Mouse (Mus musculus): ENCODE measurements around the gene Ptgfrn. TPM values are rescaled to one million over a fixed set of nuclear protein-coding genes. Genes with fewer than 3 reads are reported as not detected.

The Ptgfrn gene
- polyA plus RNA-seq, 1 experiment from 2014 or later = 3.6 TPM

GRCm38 (mm10) chr3:101061865-101062585 is 48.1 kb downstream of the Ptgfrn start:
- no peaks in the 10 kb centered on the region for H3K4me1 ChIP-seq (replicated peaks; ENCODE audit: control insufficient read depth, insufficient read depth, low read length)
- no peak overlapping the region for H3K9ac ChIP-seq
- no peak overlapping the region for H3K4me3 ChIP-seq (replicated peaks; ENCODE audit: low read length)
- 0 out of 2 replicates have a peak, but pooled peaks cover 6% of the 10 kb centered on the region for H3K36me3 ChIP-seq (replicated peaks; ENCODE audit: control insufficient read depth, insufficient read depth)
- no peak overlapping the region for H3K4me2 ChIP-seq (replicated peaks)
- WGBS = 95% methylated on average over 7 of the region's 7 CpGs
- no peaks in the 10 kb centered on the region for H3K9me3 ChIP-seq (ENCODE audit: control insufficient read depth, low read length)
- DNase-seq (ENCODE audit: low spot score) (no peak), ATAC-seq (ENCODE audit: low FRiP score) (no peak)
- no peak overlapping the region for H3K27ac ChIP-seq
- H3K27me3 ChIP-seq (ENCODE audit: control insufficient read depth, insufficient read depth, low read length) = no peaks in the 10 kb centered on the region

GRCm38 (mm10) chr3:101059214-101059613 is 50.9 kb downstream of the Ptgfrn start:
- Histone ChIP-seq H3K27ac (no peak overlapping the region), H3K27me3 (ENCODE audit: control insufficient read depth, insufficient read depth, low read length) (no peaks in the 10 kb centered on the region), H3K4me1 (replicated peaks; ENCODE audit: control insufficient read depth, insufficient read depth, low read length) (no peaks in the 10 kb centered on the region), H3K4me3 (replicated peaks; ENCODE audit: low read length) (no peak overlapping the region), H3K4me2 (replicated peaks) (no peak overlapping the region), H3K9me3 (ENCODE audit: control insufficient read depth, low read length) (no peaks in the 10 kb centered on the region), H3K36me3 (replicated peaks; ENCODE audit: control insufficient read depth, insufficient read depth) (0 out of 2 replicates have a peak, but pooled peaks cover 6% of the 10 kb centered on the region), H3K9ac (no peak overlapping the region)
- DNase-seq (ENCODE audit: low spot score) (no peak), ATAC-seq (ENCODE audit: low FRiP score) (no peak)
- 84% methylated on average over 4 of the region's 4 CpGs for WGBS

- 93% methylated on average over 2 of the region's 2 CpGs for WGBS
- no peak overlapping the region for H3K4me2 ChIP-seq (replicated peaks)
Observed at GRCm38 (mm10) chr3:101058203-101058602, 51.9 kb downstream of the Ptgfrn start.

GRCm38 (mm10) chr3:101055216-101055615 is 54.9 kb downstream of the Ptgfrn start:
- no peaks in the 10 kb centered on the region for H3K27me3 ChIP-seq (ENCODE audit: control insufficient read depth, insufficient read depth, low read length)
- 0 out of 2 replicates have a peak, but pooled peaks cover 6% of the 10 kb centered on the region for H3K36me3 ChIP-seq (replicated peaks; ENCODE audit: control insufficient read depth, insufficient read depth)
- H3K9ac ChIP-seq = no peak overlapping the region
- no peaks in the 10 kb centered on the region for H3K4me1 ChIP-seq (replicated peaks; ENCODE audit: control insufficient read depth, insufficient read depth, low read length)
- no peaks in the 10 kb centered on the region for H3K9me3 ChIP-seq (ENCODE audit: control insufficient read depth, low read length)
- no peak overlapping the region for H3K4me2 ChIP-seq (replicated peaks)
- 91% methylated on average over 8 of the region's 8 CpGs for WGBS
- DNase-seq (ENCODE audit: low spot score) = no peak
- no peak overlapping the region for H3K4me3 ChIP-seq (replicated peaks; ENCODE audit: low read length)
- ATAC-seq (ENCODE audit: low FRiP score) = no peak
- no peak overlapping the region for H3K27ac ChIP-seq

More at GRCm38 (mm10) chr3:101058203-101058602, 51.9 kb downstream of the Ptgfrn start:
- ATAC-seq (ENCODE audit: low FRiP score) (no peak), DNase-seq (ENCODE audit: low spot score) (no peak)
- Histone ChIP-seq H3K4me3 (replicated peaks; ENCODE audit: low read length) (no peak overlapping the region), H3K27ac (no peak overlapping the region), H3K9me3 (ENCODE audit: control insufficient read depth, low read length) (no peaks in the 10 kb centered on the region), H3K36me3 (replicated peaks; ENCODE audit: control insufficient read depth, insufficient read depth) (0 out of 2 replicates have a peak, but pooled peaks cover 6% of the 10 kb centered on the region), H3K4me1 (replicated peaks; ENCODE audit: control insufficient read depth, insufficient read depth, low read length) (no peaks in the 10 kb centered on the region), H3K9ac (no peak overlapping the region), H3K27me3 (ENCODE audit: control insufficient read depth, insufficient read depth, low read length) (no peaks in the 10 kb centered on the region)

GRCm38 (mm10) chr3:101051601-101052000 is 58.5 kb downstream of the Ptgfrn start:
- Histone ChIP-seq H3K27me3 (ENCODE audit: control insufficient read depth, insufficient read depth, low read length) (no peaks in the 10 kb centered on the region), H3K4me2 (replicated peaks) (no peak overlapping the region), H3K4me3 (replicated peaks; ENCODE audit: low read length) (no peak overlapping the region), H3K9ac (no peak overlapping the region), H3K9me3 (ENCODE audit: control insufficient read depth, low read length) (no peaks in the 10 kb centered on the region), H3K27ac (no peak overlapping the region), H3K36me3 (replicated peaks; ENCODE audit: control insufficient read depth, insufficient read depth) (no peaks in the 10 kb centered on the region), H3K4me1 (replicated peaks; ENCODE audit: control insufficient read depth, insufficient read depth, low read length) (peaks cover 3% of the 10 kb centered on the region; the same call in 1 of the 2 replicates)
- ATAC-seq (ENCODE audit: low FRiP score) = no peak
- 82% methylated on average over 4 of the region's 4 CpGs for WGBS
- DNase-seq (ENCODE audit: low spot score) = no peak

- ATAC-seq (ENCODE audit: low FRiP score) (no peak), DNase-seq (ENCODE audit: low spot score) (no peak)
- Histone ChIP-seq H3K9me3 (ENCODE audit: control insufficient read depth, low read length) (no peaks in the 10 kb centered on the region), H3K9ac (no peak overlapping the region), H3K27ac (no peak overlapping the region), H3K4me2 (replicated peaks) (no peak overlapping the region), H3K27me3 (ENCODE audit: control insufficient read depth, insufficient read depth, low read length) (no peaks in the 10 kb centered on the region), H3K4me1 (replicated peaks; ENCODE audit: control insufficient read depth, insufficient read depth, low read length) (peaks cover 3% of the 10 kb centered on the region; the same call in 1 of the 2 replicates), H3K36me3 (replicated peaks; ENCODE audit: control insufficient read depth, insufficient read depth) (no peaks in the 10 kb centered on the region), H3K4me3 (replicated peaks; ENCODE audit: low read length) (no peak overlapping the region)
- WGBS = 74% methylated on average over 9 of the region's 9 CpGs
Observed at GRCm38 (mm10) chr3:101049997-101050396, 60.1 kb downstream of the Ptgfrn start.

- no peaks in the 10 kb centered on the region for H3K36me3 ChIP-seq (replicated peaks; ENCODE audit: control insufficient read depth, insufficient read depth)
- no peaks in the 10 kb centered on the region for H3K27me3 ChIP-seq (ENCODE audit: control insufficient read depth, insufficient read depth, low read length)
- no peak overlapping the region for H3K27ac ChIP-seq
- WGBS = 68% methylated on average over 2 of the region's 2 CpGs
- H3K4me2 ChIP-seq (replicated peaks) = no peak overlapping the region
- no peaks in the 10 kb centered on the region for H3K9me3 ChIP-seq (ENCODE audit: control insufficient read depth, low read length)
- ATAC-seq (ENCODE audit: low FRiP score) (no peak), DNase-seq (ENCODE audit: low spot score) (no peak)
- no peak overlapping the region for H3K9ac ChIP-seq
- H3K4me3 ChIP-seq (replicated peaks; ENCODE audit: low read length) = no peak overlapping the region
- peaks cover 3% of the 10 kb centered on the region; the same call in 1 of the 2 replicates for H3K4me1 ChIP-seq (replicated peaks; ENCODE audit: control insufficient read depth, insufficient read depth, low read length)
Observed at GRCm38 (mm10) chr3:101048781-101049180, 61.3 kb downstream of the Ptgfrn start.

GRCm38 (mm10) chr3:101047586-101048275 is 62.3 kb downstream of the Ptgfrn start:
- Histone ChIP-seq H3K36me3 (replicated peaks; ENCODE audit: control insufficient read depth, insufficient read depth) (no peaks in the 10 kb centered on the region; the same call in 1 of the 2 replicates), H3K27me3 (ENCODE audit: control insufficient read depth, insufficient read depth, low read length) (no peaks in the 10 kb centered on the region), H3K4me1 (replicated peaks; ENCODE audit: control insufficient read depth, insufficient read depth, low read length) (peaks cover 3% of the 10 kb centered on the region; the same call in 1 of the 2 replicates), H3K27ac (no peak overlapping the region), H3K4me3 (replicated peaks; ENCODE audit: low read length) (no peak overlapping the region), H3K4me2 (replicated peaks) (no peak overlapping the region), H3K9me3 (ENCODE audit: control insufficient read depth, low read length) (no peaks in the 10 kb centered on the region), H3K9ac (no peak overlapping the region)
- no peak for DNase-seq (ENCODE audit: low spot score)
- no peak for ATAC-seq (ENCODE audit: low FRiP score)
- WGBS = 79% methylated on average over 15 of the region's 15 CpGs

- Histone ChIP-seq H3K4me3 (replicated peaks; ENCODE audit: low read length) (no peak overlapping the region), H3K27ac (no peak overlapping the region), H3K36me3 (replicated peaks; ENCODE audit: control insufficient read depth, insufficient read depth) (no peaks in the 10 kb centered on the region; the same call in 1 of the 2 replicates), H3K4me2 (replicated peaks) (no peak overlapping the region), H3K9me3 (ENCODE audit: control insufficient read depth, low read length) (no peaks in the 10 kb centered on the region), H3K4me1 (replicated peaks; ENCODE audit: control insufficient read depth, insufficient read depth, low read length) (peaks cover 3% of the 10 kb centered on the region; the same call in 1 of the 2 replicates), H3K9ac (no peak overlapping the region), H3K27me3 (ENCODE audit: control insufficient read depth, insufficient read depth, low read length) (no peaks in the 10 kb centered on the region)
- ATAC-seq (ENCODE audit: low FRiP score) (no peak), DNase-seq (ENCODE audit: low spot score) (no peak)
- WGBS = 95% methylated on average over 15 of the region's 15 CpGs
Observed at GRCm38 (mm10) chr3:101045431-101045830, 64.6 kb downstream of the Ptgfrn start.
